Mouse (Mus musculus) neural tube, embryonic 14.5 days (tissue): Measurements from ENCODE around the gene Abhd16b. TPM values are rescaled to one million over a fixed set of nuclear protein-coding genes. Genes with fewer than 3 reads are reported as not detected.

Source experiments
- polyA plus RNA-seq: library from polyadenylated mRNA; unstranded; fragments of >200 nt; fragmentation: Nextera tagmentation; extraction: Ambion mirVana; gene quantifications from 2 replicates; pipeline ENCODE4 v1.2.1, GENCODE M21; 2014

The Abhd16b gene
- polyA plus RNA-seq, 1 experiment from 2014 or later, result not detected

Other genes with a start within 250 kb of the Abhd16b start
- 19.3 and 19.9 TPM in 2 replicates for gene Gmeb2, start 205.2 kb upstream of the Abhd16b start, polyA plus RNA-seq
- 1,346 and 1,661 TPM in 2 replicates for gene Stmn3, start 178.7 kb upstream of the Abhd16b start, polyA plus RNA-seq
- gene Rtel1, start 173.5 kb upstream of the Abhd16b start, polyA plus RNA-seq, result 37.4 and 43.9 TPM in 2 replicates
- 59.3 and 67.7 TPM in 2 replicates for gene Zgpat, start 128.3 kb upstream of the Abhd16b start, polyA plus RNA-seq
- gene Arfrp1, start 127.8 kb upstream of the Abhd16b start, polyA plus RNA-seq, result 57.8 and 66.0 TPM in 2 replicates
- gene Lime1, start 113.1 kb upstream of the Abhd16b start, polyA plus RNA-seq, result 44.7 and 46.2 TPM in 2 replicates
- gene Zbtb46, start 33.8 kb upstream of the Abhd16b start, polyA plus RNA-seq, result 18.2 and 22.8 TPM in 2 replicates
- 116 and 120 TPM in 2 replicates for gene Tpd52l2, start 3.9 kb downstream of the Abhd16b start, polyA plus RNA-seq
- gene Dnajc5, start 27.3 kb downstream of the Abhd16b start, polyA plus RNA-seq, result 245 and 250 TPM in 2 replicates
- gene Uckl1, start 91.7 kb downstream of the Abhd16b start, polyA plus RNA-seq, result 61.3 and 66.6 TPM in 2 replicates
- 50.3 and 65.6 TPM in 2 replicates for gene Prpf6, start 98.7 kb downstream of the Abhd16b start, polyA plus RNA-seq
- 85.1 and 87.5 TPM in 2 replicates for gene Zfp512b, start 99.6 kb downstream of the Abhd16b start, polyA plus RNA-seq
- 189 and 220 TPM in 2 replicates for gene Samd10, start 106.0 kb downstream of the Abhd16b start, polyA plus RNA-seq
- not detected in 2 replicates for gene Gm29797, start 163.8 kb downstream of the Abhd16b start, polyA plus RNA-seq
- gene Sox18, start 178.4 kb downstream of the Abhd16b start, polyA plus RNA-seq, result 12.7 and 17.0 TPM in 2 replicates
- 49.6 and 54.8 TPM in 2 replicates for gene Tcea2, start 187.1 kb downstream of the Abhd16b start, polyA plus RNA-seq
- gene Rgs19, start 200.8 kb downstream of the Abhd16b start, polyA plus RNA-seq, result 53.6 and 66.3 TPM in 2 replicates
- gene Lkaaear1, start 205.2 kb downstream of the Abhd16b start, polyA plus RNA-seq, result not detected in 2 replicates
- gene Oprl1, start 221.8 kb downstream of the Abhd16b start, polyA plus RNA-seq, result 98.4 and 105 TPM in 2 replicates